Mouse (Mus musculus) MN1 (cell line): ENCODE data around the gene Gm21987.

ENCODE experiments used
- DNase-seq: peaks from one replicate; pipeline ENCODE4 v3.0.0-alpha.2; 2016; ENCODE audit warnings: low spot score

Gm21987 gene

GRCm38 (mm10) chr16:38349881-38350280, 3.0 kb downstream of the Gm21987 start:
- DNase-seq, result no peak

GRCm38 (mm10) chr16:38350361-38350855, 3.6 kb downstream of the Gm21987 start:
- DNase-seq, result no peak

GRCm38 (mm10) chr16:38350939-38351338, 4.1 kb downstream of the Gm21987 start:
- DNase-seq, result no peak

- DNase-seq, result no peak
These were observed 5.2 kb downstream of the Gm21987 start for GRCm38 (mm10) chr16:38352031-38352430.

GRCm38 (mm10) chr16:38352851-38353250, 6.0 kb downstream of the Gm21987 start:
- DNase-seq, result no peak

- DNase-seq, result no peak
These were observed 6.8 kb downstream of the Gm21987 start for GRCm38 (mm10) chr16:38353642-38354041.

GRCm38 (mm10) chr16:38354185-38354913, 7.5 kb downstream of the Gm21987 start:
- no peak for DNase-seq

GRCm38 (mm10) chr16:38358256-38358812, 11.5 kb downstream of the Gm21987 start:
- DNase-seq, result no peak

- no peak for DNase-seq
These were observed 12.4 kb downstream of the Gm21987 start for GRCm38 (mm10) chr16:38359241-38359640.

- DNase-seq, result no peak
These were observed 13.0 kb downstream of the Gm21987 start for GRCm38 (mm10) chr16:38359857-38360256.

GRCm38 (mm10) chr16:38360317-38360716, 13.5 kb downstream of the Gm21987 start:
- no peak for DNase-seq

GRCm38 (mm10) chr16:38361933-38362332, 15.1 kb downstream of the Gm21987 start, which contains the start of gene Popdc2:
Gene Popdc2 (plus strand): TSS chr16:38362209.
- DNase-seq, result no peak

GRCm38 (mm10) chr16:38362493-38363255, 15.8 kb downstream of the Gm21987 start:
- DNase-seq, result no peak

GRCm38 (mm10) chr16:38363256-38363595, 16.4 kb downstream of the Gm21987 start:
- no peak for DNase-seq

- no peak for DNase-seq
These were observed 16.8 kb downstream of the Gm21987 start for GRCm38 (mm10) chr16:38363657-38364056.

- no peak for DNase-seq
These were observed 18.6 kb downstream of the Gm21987 start for GRCm38 (mm10) chr16:38365390-38365789.

GRCm38 (mm10) chr16:38366231-38366630, 19.4 kb downstream of the Gm21987 start:
- no peak for DNase-seq

GRCm38 (mm10) chr16:38368336-38368735, 21.5 kb downstream of the Gm21987 start:
- DNase-seq, result peak; percentile 62

GRCm38 (mm10) chr16:38369000-38369399, 22.2 kb downstream of the Gm21987 start:
- DNase-seq, result no peak

- no peak for DNase-seq
These were observed 22.6 kb downstream of the Gm21987 start for GRCm38 (mm10) chr16:38369431-38369830.

GRCm38 (mm10) chr16:38369992-38370484, 23.2 kb downstream of the Gm21987 start:
- DNase-seq, result no peak

- DNase-seq, result no peak
These were observed 24.0 kb downstream of the Gm21987 start for GRCm38 (mm10) chr16:38370633-38371374.
